Mouse (Mus musculus) ovary, postnatal 10 days (tissue): ENCODE data around the gene Spats2.
A peak's percentile ranks its signal among the peaks of the same experiment; 100 is the strongest.
"Not testable (repeated sequence)": the region's sequence is repeated elsewhere in the genome, so short reads cannot be mapped to it uniquely, and the experiment has no call there.

Source experiments
- DNase-seq: peaks from one replicate; pipeline ENCODE4 v3.0.0; 2022; ENCODE audit warnings: low spot score

Gene Spats2

GRCm38 (mm10) chr15:99224208-99224911 is 98.6 kb downstream of the Spats2 start, which contains the start of gene Kcnh3:
TSS of gene Kcnh3 (plus strand) at chr15:99224861.
- DNase-seq = no peak

GRCm38 (mm10) chr15:99225081-99225810 is 99.5 kb downstream of the Spats2 start:
- no peak for DNase-seq

- DNase-seq = no peak
These were observed 100.4 kb downstream of the Spats2 start for GRCm38 (mm10) chr15:99226090-99226489.

GRCm38 (mm10) chr15:99231998-99232397 is 106.3 kb downstream of the Spats2 start:
- DNase-seq = no peak

GRCm38 (mm10) chr15:99233719-99234118 is 108.0 kb downstream of the Spats2 start:
- DNase-seq = no peak

GRCm38 (mm10) chr15:99234326-99235010 is 108.8 kb downstream of the Spats2 start:
- no peak for DNase-seq

- no peak for DNase-seq
These were observed 112.3 kb downstream of the Spats2 start for GRCm38 (mm10) chr15:99238006-99238405.

- DNase-seq = no peak
These were observed 114.4 kb downstream of the Spats2 start for GRCm38 (mm10) chr15:99240129-99240528.

- DNase-seq = no peak
These were observed 115.5 kb downstream of the Spats2 start for GRCm38 (mm10) chr15:99241249-99241648.

GRCm38 (mm10) chr15:99242045-99242444 is 116.3 kb downstream of the Spats2 start:
- DNase-seq = no peak

GRCm38 (mm10) chr15:99246736-99247135 is 121.0 kb downstream of the Spats2 start:
- not testable (repeated sequence) for DNase-seq

GRCm38 (mm10) chr15:99248972-99249371 is 123.3 kb downstream of the Spats2 start:
- DNase-seq = no peak

- no peak for DNase-seq
These were observed 124.2 kb downstream of the Spats2 start for GRCm38 (mm10) chr15:99249938-99250337.

- DNase-seq = not testable (repeated sequence)
These were observed 125.4 kb downstream of the Spats2 start for GRCm38 (mm10) chr15:99251111-99251510.

- DNase-seq = peak; percentile 92
These were observed 126.1 kb downstream of the Spats2 start, which contains the start of gene Mcrs1 for GRCm38 (mm10) chr15:99251626-99252380. TSS of gene Mcrs1 (minus strand) at chr15:99251961.

- no peak for DNase-seq
These were observed 126.9 kb downstream of the Spats2 start for GRCm38 (mm10) chr15:99252381-99253174.

- not testable (repeated sequence) for DNase-seq
These were observed 127.4 kb downstream of the Spats2 start for GRCm38 (mm10) chr15:99253175-99253479.

- no peak for DNase-seq
These were observed 128.1 kb downstream of the Spats2 start for GRCm38 (mm10) chr15:99253772-99254171.

- no peak for DNase-seq
These were observed 128.8 kb downstream of the Spats2 start for GRCm38 (mm10) chr15:99254477-99255005.

- no peak for DNase-seq
These were observed 129.6 kb downstream of the Spats2 start for GRCm38 (mm10) chr15:99255241-99255749.
